Mouse (Mus musculus): ENCODE measurements around the gene Cyyr1. TPM values are rescaled to one million over a fixed set of nuclear protein-coding genes. Genes with fewer than 3 reads are reported as not detected.

The Cyyr1 gene
- polyA plus RNA-seq, 1 experiment from 2014 or later: 3.2 TPM

- Histone ChIP-seq H3K4me2 (no peak overlapping the region), H3K36me3 (no peaks in the 10 kb centered on the region), H3K9me3 (no peaks in the 10 kb centered on the region), H3K4me3 (no peak overlapping the region), H3K27me3 (no peaks in the 10 kb centered on the region), H3K4me1 (replicated peaks) (no peaks in the 10 kb centered on the region), H3K9ac (no peak overlapping the region), H3K27ac (no peak overlapping the region)
- peak; percentile 54; the same call in 1 of the 2 replicates for ATAC-seq (ENCODE audit: low FRiP score)
- WGBS: 41% methylated on average over 12 of the region's 12 CpGs
Observed at GRCm38 (mm10) chr16:85527743-85528620, 25.2 kb downstream of the Cyyr1 start.

GRCm38 (mm10) chr16:85524589-85524988, 28.6 kb downstream of the Cyyr1 start:
- Histone ChIP-seq H3K4me1 (replicated peaks) (no peaks in the 10 kb centered on the region), H3K9me3 (no peaks in the 10 kb centered on the region), H3K9ac (no peak overlapping the region), H3K4me3 (no peak overlapping the region), H3K27ac (no peak overlapping the region), H3K36me3 (no peaks in the 10 kb centered on the region), H3K4me2 (no peak overlapping the region), H3K27me3 (no peaks in the 10 kb centered on the region)
- no peak for ATAC-seq (ENCODE audit: low FRiP score)
- 79% methylated on average over 8 of the region's 8 CpGs for WGBS

GRCm38 (mm10) chr16:85507264-85507663, 45.9 kb downstream of the Cyyr1 start:
- no peak overlapping the region for H3K9ac ChIP-seq
- no peak overlapping the region for H3K4me2 ChIP-seq
- H3K36me3 ChIP-seq: no peaks in the 10 kb centered on the region
- ATAC-seq (ENCODE audit: low FRiP score): no peak
- WGBS: 90% methylated on average over 6 of the region's 6 CpGs
- H3K27ac ChIP-seq: no peak overlapping the region
- peaks cover 4% of the 10 kb centered on the region; the same call in 1 of the 2 replicates for H3K4me1 ChIP-seq (replicated peaks)
- no peak overlapping the region for H3K4me3 ChIP-seq
- H3K27me3 ChIP-seq: 0 out of 2 replicates have a peak, but pooled peaks cover 2% of the 10 kb centered on the region
- H3K9me3 ChIP-seq: no peaks in the 10 kb centered on the region

- Histone ChIP-seq H3K36me3 (no peaks in the 10 kb centered on the region), H3K9ac (no peak overlapping the region), H3K27me3 (0 out of 2 replicates have a peak, but pooled peaks cover 2% of the 10 kb centered on the region), H3K27ac (no peak overlapping the region), H3K4me1 (replicated peaks) (peaks cover 4% of the 10 kb centered on the region; the same call in 1 of the 2 replicates), H3K4me3 (no peak overlapping the region), H3K9me3 (no peaks in the 10 kb centered on the region), H3K4me2 (no peak overlapping the region)
- ATAC-seq (ENCODE audit: low FRiP score): peak; percentile 52; the same call in 1 of the 2 replicates
- 18% methylated on average over 3 of the region's 3 CpGs for WGBS
Observed at GRCm38 (mm10) chr16:85505108-85505507, 48.1 kb downstream of the Cyyr1 start.

- 74% methylated on average over 5 of the region's 5 CpGs for WGBS
- Histone ChIP-seq H3K4me1 (replicated peaks) (peaks cover 4% of the 10 kb centered on the region; the same call in 1 of the 2 replicates), H3K4me2 (no peak overlapping the region), H3K27ac (no peak overlapping the region), H3K9me3 (no peaks in the 10 kb centered on the region), H3K27me3 (no peaks in the 10 kb centered on the region), H3K36me3 (no peaks in the 10 kb centered on the region), H3K9ac (no peak overlapping the region), H3K4me3 (no peak overlapping the region)
- no peak for ATAC-seq (ENCODE audit: low FRiP score)
Observed at GRCm38 (mm10) chr16:85503416-85503815, 49.8 kb downstream of the Cyyr1 start.

GRCm38 (mm10) chr16:85495837-85496236, 57.4 kb downstream of the Cyyr1 start:
- H3K4me3 ChIP-seq: no peak overlapping the region
- H3K9ac ChIP-seq: no peak overlapping the region
- no peaks in the 10 kb centered on the region for H3K9me3 ChIP-seq
- H3K27me3 ChIP-seq: no peaks in the 10 kb centered on the region
- H3K27ac ChIP-seq: no peak overlapping the region
- WGBS: 79% methylated on average over 2 of the region's 2 CpGs
- H3K36me3 ChIP-seq: no peaks in the 10 kb centered on the region
- 0 out of 2 replicates have a peak, but pooled peaks cover 5% of the 10 kb centered on the region for H3K4me1 ChIP-seq (replicated peaks)
- no peak for ATAC-seq (ENCODE audit: low FRiP score)
- no peak overlapping the region for H3K4me2 ChIP-seq

GRCm38 (mm10) chr16:85488105-85488607, 65.0 kb downstream of the Cyyr1 start:
- ATAC-seq (ENCODE audit: low FRiP score): no peak
- 85% methylated on average over 5 of the region's 5 CpGs for WGBS
- Histone ChIP-seq H3K4me1 (replicated peaks) (0 out of 2 replicates have a peak, but pooled peaks cover 5% of the 10 kb centered on the region), H3K36me3 (no peaks in the 10 kb centered on the region), H3K27ac (no peak overlapping the region), H3K27me3 (no peaks in the 10 kb centered on the region), H3K9ac (no peak overlapping the region), H3K4me2 (no peak overlapping the region), H3K4me3 (no peak overlapping the region), H3K9me3 (no peaks in the 10 kb centered on the region)

- H3K27me3 ChIP-seq: no peaks in the 10 kb centered on the region
- 0 out of 2 replicates have a peak, but pooled peaks cover 5% of the 10 kb centered on the region for H3K4me1 ChIP-seq (replicated peaks)
- H3K36me3 ChIP-seq: no peaks in the 10 kb centered on the region
- no peak for ATAC-seq (ENCODE audit: low FRiP score)
- H3K4me2 ChIP-seq: no peak overlapping the region
- no peaks in the 10 kb centered on the region for H3K9me3 ChIP-seq
- WGBS: 95% methylated on average over 7 of the region's 7 CpGs
- no peak overlapping the region for H3K27ac ChIP-seq
- H3K4me3 ChIP-seq: no peak overlapping the region
- H3K9ac ChIP-seq: no peak overlapping the region
Observed at GRCm38 (mm10) chr16:85487266-85487665, 65.9 kb downstream of the Cyyr1 start.

- Histone ChIP-seq H3K9ac (no peak overlapping the region), H3K4me1 (replicated peaks) (no peaks in the 10 kb centered on the region), H3K36me3 (no peaks in the 10 kb centered on the region), H3K27me3 (no peaks in the 10 kb centered on the region), H3K4me2 (no peak overlapping the region), H3K9me3 (no peaks in the 10 kb centered on the region), H3K27ac (no peak overlapping the region), H3K4me3 (no peak overlapping the region)
- ATAC-seq (ENCODE audit: low FRiP score): no peak
- 83% methylated on average over 4 of the region's 4 CpGs for WGBS
Observed at GRCm38 (mm10) chr16:85484557-85484956, 68.6 kb downstream of the Cyyr1 start.

GRCm38 (mm10) chr16:85474552-85475071, 78.6 kb downstream of the Cyyr1 start:
- Histone ChIP-seq H3K9ac (no peak overlapping the region), H3K4me2 (no peak overlapping the region), H3K4me3 (no peak overlapping the region), H3K9me3 (no peaks in the 10 kb centered on the region), H3K36me3 (no peaks in the 10 kb centered on the region), H3K4me1 (replicated peaks) (no peaks in the 10 kb centered on the region), H3K27ac (peak overlapping the region; percentile 30; the same call in 1 of the 2 replicates), H3K27me3 (no peaks in the 10 kb centered on the region)
- 75% methylated on average over 5 of the region's 5 CpGs for WGBS
- ATAC-seq (ENCODE audit: low FRiP score): 0 out of 2 replicates have a peak, but pooled peaks have one; percentile 46

- Histone ChIP-seq H3K27ac (no peak overlapping the region), H3K27me3 (no peaks in the 10 kb centered on the region), H3K4me3 (no peak overlapping the region), H3K4me2 (no peak overlapping the region), H3K36me3 (no peaks in the 10 kb centered on the region), H3K9ac (no peak overlapping the region), H3K9me3 (no peaks in the 10 kb centered on the region), H3K4me1 (replicated peaks) (no peaks in the 10 kb centered on the region)
- no peak for ATAC-seq (ENCODE audit: low FRiP score)
- WGBS: 93% methylated on average over 4 of the region's 4 CpGs
Observed at GRCm38 (mm10) chr16:85470057-85470456, 83.1 kb downstream of the Cyyr1 start.

GRCm38 (mm10) chr16:85455043-85455442, 98.2 kb downstream of the Cyyr1 start:
- H3K27ac ChIP-seq: no peak overlapping the region
- 91% methylated on average over 1 of the region's 1 CpGs for WGBS
- no peak overlapping the region for H3K4me3 ChIP-seq

More at GRCm38 (mm10) chr16:85455043-85455442, 98.2 kb downstream of the Cyyr1 start:
- Histone ChIP-seq H3K4me2 (no peak overlapping the region), H3K27me3 (no peaks in the 10 kb centered on the region), H3K36me3 (no peaks in the 10 kb centered on the region), H3K9me3 (no peaks in the 10 kb centered on the region), H3K4me1 (replicated peaks) (no peaks in the 10 kb centered on the region), H3K9ac (no peak overlapping the region)
- no peak for ATAC-seq (ENCODE audit: low FRiP score)

Measured in hindbrain, embryonic 13.5 days (tissue).